Mouse (Mus musculus): Measurements from ENCODE around the gene Cfap221. TPM values are rescaled to one million over a fixed set of nuclear protein-coding genes. Genes with fewer than 3 reads are reported as not detected.
A peak's percentile ranks its signal among the peaks of the same experiment; 100 is the strongest.

Gene Cfap221
- total RNA-seq (2015) (not detected in 2 replicates), total RNA-seq (2017) (not detected in 2 replicates)

- peak; percentile 92 for ATAC-seq (ENCODE audit: poor library complexity, severe bottlenecking)
Measured at GRCm38 (mm10) chr1:119996798-119997581, at the start of gene Cfap221. Gene Cfap221 (minus strand): TSS chr1:119997234.

GRCm38 (mm10) chr1:120044584-120044983, 47.5 kb upstream of the Cfap221 start:
- ATAC-seq (ENCODE audit: poor library complexity, severe bottlenecking) = peak; percentile 47

- ATAC-seq (ENCODE audit: poor library complexity, severe bottlenecking) = no peak
Measured at GRCm38 (mm10) chr1:120042421-120042820, 45.4 kb upstream of the Cfap221 start.

GRCm38 (mm10) chr1:120038594-120038993, 41.6 kb upstream of the Cfap221 start:
- ATAC-seq (ENCODE audit: poor library complexity, severe bottlenecking) = no peak

GRCm38 (mm10) chr1:120037021-120037683, 40.1 kb upstream of the Cfap221 start:
- ATAC-seq (ENCODE audit: poor library complexity, severe bottlenecking) = no peak

- no peak for ATAC-seq (ENCODE audit: poor library complexity, severe bottlenecking)
Measured at GRCm38 (mm10) chr1:120035456-120036034, 38.5 kb upstream of the Cfap221 start.

GRCm38 (mm10) chr1:120034793-120035192, 37.8 kb upstream of the Cfap221 start:
- ATAC-seq (ENCODE audit: poor library complexity, severe bottlenecking) = no peak

GRCm38 (mm10) chr1:120033469-120033854, 36.4 kb upstream of the Cfap221 start:
- no peak for ATAC-seq (ENCODE audit: poor library complexity, severe bottlenecking)

GRCm38 (mm10) chr1:120032804-120033468, 35.9 kb upstream of the Cfap221 start:
- peak; percentile 90 for ATAC-seq (ENCODE audit: poor library complexity, severe bottlenecking)

- no peak for ATAC-seq (ENCODE audit: poor library complexity, severe bottlenecking)
Measured at GRCm38 (mm10) chr1:120030474-120030873, 33.4 kb upstream of the Cfap221 start.

- no peak for ATAC-seq (ENCODE audit: poor library complexity, severe bottlenecking)
Measured at GRCm38 (mm10) chr1:120027693-120028092, 30.7 kb upstream of the Cfap221 start.

- ATAC-seq (ENCODE audit: poor library complexity, severe bottlenecking) = no peak
Measured at GRCm38 (mm10) chr1:120025050-120025439, 28.0 kb upstream of the Cfap221 start.

GRCm38 (mm10) chr1:120024331-120025049, 27.5 kb upstream of the Cfap221 start:
- ATAC-seq (ENCODE audit: poor library complexity, severe bottlenecking) = no peak

GRCm38 (mm10) chr1:120021951-120022350, 24.9 kb upstream of the Cfap221 start:
- no peak for ATAC-seq (ENCODE audit: poor library complexity, severe bottlenecking)

- ATAC-seq (ENCODE audit: poor library complexity, severe bottlenecking) = peak; percentile 72
Measured at GRCm38 (mm10) chr1:120020322-120020897, 23.4 kb upstream of the Cfap221 start.

- peak; percentile 63 for ATAC-seq (ENCODE audit: poor library complexity, severe bottlenecking)
Measured at GRCm38 (mm10) chr1:120019428-120019827, 22.4 kb upstream of the Cfap221 start.

- no peak for ATAC-seq (ENCODE audit: poor library complexity, severe bottlenecking)
Measured at GRCm38 (mm10) chr1:120018900-120019299, 21.9 kb upstream of the Cfap221 start.

- peak; percentile 54 for ATAC-seq (ENCODE audit: poor library complexity, severe bottlenecking)
Measured at GRCm38 (mm10) chr1:120016240-120016639, 19.2 kb upstream of the Cfap221 start.

- peak; percentile 55; the same call in 1 of the 2 replicates for ATAC-seq (ENCODE audit: poor library complexity, severe bottlenecking)
Measured at GRCm38 (mm10) chr1:120013111-120013510, 16.1 kb upstream of the Cfap221 start.

- no peak for ATAC-seq (ENCODE audit: poor library complexity, severe bottlenecking)
Measured at GRCm38 (mm10) chr1:120012638-120013037, 15.6 kb upstream of the Cfap221 start.
